Mouse (Mus musculus) layer of hippocampus, adult 2 months (tissue): Measurements from ENCODE around the gene Mgam. TPM values are rescaled to one million over a fixed set of nuclear protein-coding genes. Genes with fewer than 3 reads are reported as not detected.
A peak's percentile ranks its signal among the peaks of the same experiment; 100 is the strongest.
"Not testable (repeated sequence)": the region's sequence is repeated elsewhere in the genome, so short reads cannot be mapped to it uniquely, and the experiment has no call there.

Experiments
- DNase-seq, 2 experiments: peaks; one replicate each; pipeline ENCODE4 v3.0.0; 2022; ENCODE audit warnings: low spot score in 2 of 2
- H3K27ac ChIP-seq: fragments of 200-600 bp; 2 replicates; pipeline ENCODE4 v1.8.1; 2022
- H3K4me3 ChIP-seq: fragments of 200-600 bp; 2 replicates; pipeline ENCODE4 v1.8.1; 2022; ENCODE audit warnings: mild to moderate bottlenecking
- CTCF ChIP-seq: fragments of 200-600 bp; conservative IDR thresholded peaks from 2 replicates; pipeline ENCODE4 v1.8.1; 2022; ENCODE audit warnings: antibody characterized with exemption, mild to moderate bottlenecking, moderate library complexity
- total RNA-seq, 2 experiments: library from RNA; stranded (reverse); gene quantifications; 2 replicates each; pipeline ENCODE4 v1.2.3; 2021

Mgam gene
- total RNA-seq, 2 experiments from 2014 or later: not detected

- no peak for TF ChIP-seq CTCF
- no peak overlapping the region for H3K4me3 ChIP-seq
- no peak for DNase-seq
- no peak overlapping the region for H3K27ac ChIP-seq
Measured at GRCm38 (mm10) chr6:40640710-40641538, 12.3 kb downstream of the Mgam start.

- DNase-seq: no peak
- Histone ChIP-seq H3K4me3 (no peak overlapping the region), H3K27ac (no peak overlapping the region)
- no peak for TF ChIP-seq CTCF
Measured at GRCm38 (mm10) chr6:40645701-40646100, 17.1 kb downstream of the Mgam start.

GRCm38 (mm10) chr6:40650953-40651352 is 22.3 kb downstream of the Mgam start:
- H3K27ac ChIP-seq: no peak overlapping the region
- no peak for DNase-seq

GRCm38 (mm10) chr6:40660930-40661329 is 32.3 kb downstream of the Mgam start:
- H3K4me3 ChIP-seq: no peak overlapping the region
- DNase-seq: no peak
- no peak overlapping the region for H3K27ac ChIP-seq
- no peak for TF ChIP-seq CTCF

More at GRCm38 (mm10) chr6:40650953-40651352, 22.3 kb downstream of the Mgam start:
- H3K4me3 ChIP-seq: no peak overlapping the region
- TF ChIP-seq CTCF: no peak

- TF ChIP-seq CTCF: peak; percentile 85
- Histone ChIP-seq H3K4me3 (no peak overlapping the region), H3K27ac (no peak overlapping the region)
- DNase-seq: peak; percentile 68 to 76
Measured at GRCm38 (mm10) chr6:40689180-40689579, 60.5 kb downstream of the Mgam start.

GRCm38 (mm10) chr6:40692007-40692406 is 63.4 kb downstream of the Mgam start:
- not testable (repeated sequence) for H3K4me3 ChIP-seq, DNase-seq, H3K27ac ChIP-seq

GRCm38 (mm10) chr6:40713494-40713893 is 84.9 kb downstream of the Mgam start:
- DNase-seq, H3K27ac ChIP-seq, H3K4me3 ChIP-seq: not testable (repeated sequence)

GRCm38 (mm10) chr6:40715705-40716104 is 87.1 kb downstream of the Mgam start:
- TF ChIP-seq CTCF: no peak
- H3K4me3 ChIP-seq: no peak overlapping the region
- no peak for DNase-seq
- no peak overlapping the region for H3K27ac ChIP-seq

GRCm38 (mm10) chr6:40728506-40728905 is 99.9 kb downstream of the Mgam start:
- not testable (repeated sequence) for H3K27ac ChIP-seq, DNase-seq, H3K4me3 ChIP-seq

- TF ChIP-seq CTCF: no peak
- no peak for DNase-seq
- Histone ChIP-seq H3K27ac (no peak overlapping the region), H3K4me3 (no peak overlapping the region)
Measured at GRCm38 (mm10) chr6:40739545-40739944, 110.9 kb downstream of the Mgam start.

GRCm38 (mm10) chr6:40749030-40749429 is 120.4 kb downstream of the Mgam start:
- H3K27ac ChIP-seq, DNase-seq, H3K4me3 ChIP-seq: not testable (repeated sequence)

GRCm38 (mm10) chr6:40755948-40756347 is 127.3 kb downstream of the Mgam start:
- no peak for DNase-seq
- Histone ChIP-seq H3K4me3 (no peak overlapping the region), H3K27ac (no peak overlapping the region)
- TF ChIP-seq CTCF: no peak

GRCm38 (mm10) chr6:40757346-40757745 is 128.7 kb downstream of the Mgam start:
- not testable (repeated sequence) for H3K27ac ChIP-seq, H3K4me3 ChIP-seq, DNase-seq

GRCm38 (mm10) chr6:40774656-40775055 is 146.0 kb downstream of the Mgam start:
- no peak overlapping the region for H3K27ac ChIP-seq
- no peak for DNase-seq
- no peak overlapping the region for H3K4me3 ChIP-seq
- TF ChIP-seq CTCF: no peak

GRCm38 (mm10) chr6:40778458-40778857 is 149.8 kb downstream of the Mgam start:
- no peak for TF ChIP-seq CTCF
- DNase-seq: no peak
- no peak overlapping the region for H3K4me3 ChIP-seq
- H3K27ac ChIP-seq: no peak overlapping the region
